Mouse (Mus musculus): Measurements from ENCODE around the gene Cela3b. TPM values are rescaled to one million over a fixed set of nuclear protein-coding genes. Genes with fewer than 3 reads are reported as not detected.

Cela3b gene
- total and polyA plus RNA-seq, 2 experiments: 0.42 to 59.5 TPM

DNA sequence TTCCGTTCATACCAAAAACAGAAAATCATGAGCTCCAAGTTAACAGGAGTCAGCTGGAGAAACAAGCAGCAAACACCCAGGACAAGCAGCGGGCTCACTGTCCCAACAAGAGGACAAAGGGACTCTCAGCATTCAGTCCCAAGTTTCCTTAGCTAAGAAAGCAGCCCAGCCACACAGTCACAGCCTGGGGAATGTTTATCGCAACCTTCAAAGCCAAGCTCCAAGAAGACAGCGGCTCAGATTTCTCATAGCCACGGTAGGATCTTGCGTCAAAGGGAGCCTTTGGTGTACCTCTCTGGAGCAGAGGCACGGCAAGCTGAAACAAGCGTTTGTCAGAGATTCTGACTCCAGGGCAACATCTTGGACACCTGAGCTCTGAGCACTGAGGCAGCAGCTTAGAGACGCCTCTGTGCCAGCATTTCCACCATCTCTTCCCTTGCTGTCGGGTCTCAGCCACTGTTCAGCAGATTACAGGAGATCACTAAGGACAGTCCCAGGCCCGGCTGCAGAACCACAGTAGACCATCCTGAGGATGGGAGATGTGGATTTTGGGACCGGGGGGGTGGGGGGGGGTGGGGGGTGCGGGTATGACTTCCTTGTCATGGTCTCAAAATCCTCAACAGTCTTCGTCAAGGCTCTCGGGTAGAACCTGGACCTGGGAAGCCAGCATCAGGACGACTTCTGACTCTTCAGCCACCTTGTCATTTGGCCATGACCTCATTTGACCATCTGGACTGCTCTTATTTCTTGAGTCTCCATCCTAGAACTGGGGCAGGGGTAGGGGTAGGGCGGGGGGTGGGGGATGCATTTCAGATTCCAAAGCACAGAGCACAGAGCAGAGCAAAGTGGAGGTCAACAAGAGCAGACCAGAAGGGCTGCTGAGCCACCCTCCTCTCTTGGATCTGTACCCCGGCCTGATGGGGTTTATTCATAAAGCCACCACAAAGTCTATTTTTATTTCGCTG is 54.7 kb downstream of the Cela3b start:
- TF ChIP-seq CTCF (IDR thresholded peaks at IDR 0.05; ENCODE audit: low read depth, low read length) (no peak), POLR2A (IDR thresholded peaks at IDR 0.05; ENCODE audit: extremely low read depth, insufficient read depth, low read length) (no peak)
- DNase-seq (ENCODE audit: extremely low read depth, low read depth, low spot score): no peak
- 84% methylated on average over 19 of the region's 19 CpGs for WGBS

DNA sequence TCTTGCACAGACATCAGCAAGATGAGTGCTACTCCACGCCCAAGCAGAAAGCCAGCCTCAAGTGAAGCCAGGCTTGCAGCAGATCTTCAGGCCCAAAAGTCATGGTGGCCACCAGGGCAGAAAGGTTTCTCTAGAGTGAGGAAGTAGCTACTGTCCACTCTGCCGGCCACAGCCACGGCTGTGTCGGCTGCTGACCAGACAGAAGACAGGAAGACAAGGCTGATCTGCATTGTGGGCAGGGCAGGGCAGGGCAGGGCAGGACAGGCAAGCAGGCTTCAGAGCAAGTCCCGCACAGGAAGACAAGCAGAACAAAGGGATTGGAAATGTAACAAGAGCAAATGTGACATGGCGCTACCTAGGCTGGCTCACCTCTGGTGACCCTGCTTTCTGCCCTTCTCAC is 56.6 kb downstream of the Cela3b start:
- DNase-seq (ENCODE audit: extremely low read depth, low read depth, low spot score): no peak
- Histone ChIP-seq H3K27ac (replicated peaks; ENCODE audit: insufficient read depth, low read depth, low read length) (peak overlapping the region; percentile 42), H3K4me3 (ENCODE audit: insufficient read depth, low read depth, low read length) (no peak overlapping the region), H3K27me3 (ENCODE audit: control insufficient read depth, insufficient read depth, low read length) (no peaks in the 10 kb centered on the region), H3K36me3 (ENCODE audit: control insufficient read depth, insufficient read depth, low read length) (no peaks in the 10 kb centered on the region), H3K4me1 (ENCODE audit: control insufficient read depth, insufficient read depth, low read length) (peaks cover 6% of the 10 kb centered on the region), H3K9ac (ENCODE audit: low read depth, low read length) (no peak overlapping the region), H3K79me2 (ENCODE audit: control insufficient read depth, insufficient read depth, low read length) (no peaks in the 10 kb centered on the region)
- 62% methylated on average over 6 of the region's 6 CpGs for WGBS
- TF ChIP-seq CTCF (IDR thresholded peaks at IDR 0.05; ENCODE audit: low read depth, low read length) (no peak), POLR2A (IDR thresholded peaks at IDR 0.05; ENCODE audit: extremely low read depth, insufficient read depth, low read length) (no peak)

More for the DNA sequence above, 54.7 kb downstream of the Cela3b start:
- H3K4me3 ChIP-seq (ENCODE audit: insufficient read depth, low read depth, low read length): no peak overlapping the region
- no peaks in the 10 kb centered on the region for H3K36me3 ChIP-seq (ENCODE audit: control insufficient read depth, insufficient read depth, low read length)
- no peak overlapping the region for H3K9ac ChIP-seq (ENCODE audit: low read depth, low read length)
- H3K4me1 ChIP-seq (ENCODE audit: control insufficient read depth, insufficient read depth, low read length): peaks cover 2% of the 10 kb centered on the region; the same call in 1 of the 2 replicates
- no peaks in the 10 kb centered on the region for H3K27me3 ChIP-seq (ENCODE audit: control insufficient read depth, insufficient read depth, low read length)
- H3K27ac ChIP-seq (replicated peaks; ENCODE audit: insufficient read depth, low read depth, low read length): no peak overlapping the region
- H3K79me2 ChIP-seq (ENCODE audit: control insufficient read depth, insufficient read depth, low read length): no peaks in the 10 kb centered on the region

DNA sequence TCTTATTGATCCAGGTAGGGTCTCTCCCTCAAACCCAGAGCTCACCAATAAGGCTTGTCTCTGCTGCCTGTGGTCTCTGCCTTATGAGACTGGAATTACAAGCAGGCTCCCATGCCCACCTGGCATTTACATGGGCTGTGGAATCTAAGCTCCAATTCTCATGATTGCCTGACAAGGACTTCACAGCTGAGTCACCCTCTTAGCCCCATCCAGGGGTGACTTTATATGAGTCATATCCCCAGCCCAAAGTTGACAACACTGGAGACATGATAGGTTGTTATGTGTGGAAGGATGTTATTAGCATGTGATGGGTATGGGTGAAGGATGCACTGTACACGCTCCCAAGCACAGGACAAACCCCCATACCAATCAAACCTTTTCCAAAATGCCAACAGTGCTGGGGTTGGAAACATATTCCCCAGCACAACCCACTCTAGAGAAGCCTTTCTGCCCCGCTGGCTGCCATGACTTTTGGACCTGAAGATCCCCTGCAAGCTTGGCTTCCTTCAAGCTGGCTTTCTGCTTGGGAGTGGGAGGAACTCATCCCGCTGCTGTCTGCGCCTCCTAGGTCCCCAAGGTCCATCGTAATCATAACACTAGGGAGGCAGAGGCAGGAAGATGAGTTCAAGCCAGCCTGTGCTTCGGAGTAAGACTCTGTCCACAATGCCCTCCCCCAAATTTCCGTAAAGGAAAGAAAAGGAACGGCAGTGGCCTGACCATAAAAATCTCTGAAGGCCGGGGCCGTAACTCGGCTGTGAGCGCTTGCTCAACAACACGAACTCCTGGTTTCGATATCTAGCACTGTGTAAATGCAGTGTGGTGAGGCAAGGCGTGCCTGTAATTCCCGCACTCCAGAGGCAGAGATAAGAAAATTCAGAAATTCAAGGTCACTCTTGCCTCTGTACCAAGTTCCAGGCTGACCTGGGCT is 58.5 kb downstream of the Cela3b start:
- H3K27me3 ChIP-seq (ENCODE audit: control insufficient read depth, insufficient read depth, low read length): no peaks in the 10 kb centered on the region
- no peaks in the 10 kb centered on the region for H3K36me3 ChIP-seq (ENCODE audit: control insufficient read depth, insufficient read depth, low read length)
- H3K79me2 ChIP-seq (ENCODE audit: control insufficient read depth, insufficient read depth, low read length): no peaks in the 10 kb centered on the region
- no peak for DNase-seq (ENCODE audit: extremely low read depth, low read depth, low spot score)
- H3K9ac ChIP-seq (ENCODE audit: low read depth, low read length): peak overlapping the region; percentile 28; the same call in 1 of the 2 replicates
- H3K4me3 ChIP-seq (ENCODE audit: insufficient read depth, low read depth, low read length): no peak overlapping the region; the same call in 1 of the 2 replicates
- peaks cover 4% of the 10 kb centered on the region; the same call in 1 of the 2 replicates for H3K4me1 ChIP-seq (ENCODE audit: control insufficient read depth, insufficient read depth, low read length)
- no peak overlapping the region; the same call in 1 of the 2 replicates for H3K27ac ChIP-seq (replicated peaks; ENCODE audit: insufficient read depth, low read depth, low read length)
- TF ChIP-seq POLR2A (IDR thresholded peaks at IDR 0.05; ENCODE audit: extremely low read depth, insufficient read depth, low read length): no peak
- TF ChIP-seq CTCF (IDR thresholded peaks at IDR 0.05; ENCODE audit: low read depth, low read length): no peak
- WGBS: 46% methylated on average over 16 of the region's 16 CpGs

Other genes starting within 250 kb of the Cela3b start
- 0.40 and 0.46 TPM in 2 replicates for gene Wnt4, start 153.1 kb downstream of the Cela3b start, total RNA-seq (2014; rRNA removed)
- 0.80 and 1.4 TPM in 2 replicates for gene Wnt4, start 153.1 kb downstream of the Cela3b start, polyA plus RNA-seq (2012; rRNA removed)
- gene Cdc42, start 72.8 kb downstream of the Cela3b start, total RNA-seq (2014; rRNA removed): 124 and 131 TPM in 2 replicates
- 35.8 and 36.9 TPM in 2 replicates for gene Cdc42, start 72.8 kb downstream of the Cela3b start, polyA plus RNA-seq (2012; rRNA removed)
- not detected in 2 replicates for gene Cela3a, start 20.7 kb downstream of the Cela3b start, total RNA-seq (2014; rRNA removed)
- gene Cela3a, start 20.7 kb downstream of the Cela3b start, polyA plus RNA-seq (2012; rRNA removed): not detected in 2 replicates
- not detected in 2 replicates for gene 1700013G24Rik, start 22.7 kb upstream of the Cela3b start, total RNA-seq (2014; rRNA removed)
- 0.09 TPM in 1 of 2 replicates, not detected in the other for gene 1700013G24Rik, start 22.7 kb upstream of the Cela3b start, polyA plus RNA-seq (2012; rRNA removed)
- gene Hspg2, start 38.2 kb upstream of the Cela3b start, total RNA-seq (2014; rRNA removed): 7.2 and 11.8 TPM in 2 replicates
- 7.2 and 7.6 TPM in 2 replicates for gene Hspg2, start 38.2 kb upstream of the Cela3b start, polyA plus RNA-seq (2012; rRNA removed)
- not detected in 2 replicates for gene Ldlrad2, start 144.0 kb upstream of the Cela3b start, total RNA-seq (2014; rRNA removed)
- gene Ldlrad2, start 144.0 kb upstream of the Cela3b start, polyA plus RNA-seq (2012; rRNA removed): not detected in 2 replicates
- 19.6 and 24.7 TPM in 2 replicates for gene Usp48, start 163.2 kb upstream of the Cela3b start, total RNA-seq (2014; rRNA removed)
- 15.1 and 21.8 TPM in 2 replicates for gene Usp48, start 163.2 kb upstream of the Cela3b start, polyA plus RNA-seq (2012; rRNA removed)
- 2.9 and 5.2 TPM in 2 replicates for gene Rap1gap, start 234.2 kb upstream of the Cela3b start, total RNA-seq (2014; rRNA removed)
- gene Rap1gap, start 234.2 kb upstream of the Cela3b start, polyA plus RNA-seq (2012; rRNA removed): 5.8 and 11.5 TPM in 2 replicates

Data from liver, adult 2 months (tissue).